Mouse (Mus musculus) adrenal gland, adult (tissue): ENCODE results near the gene Jak2.

ENCODE experiments used
- DNase-seq, 2 experiments: peaks; one replicate each; pipeline ENCODE4 v3.0.0; 2022 to 2023; ENCODE audit warnings: low spot score in 1 of 2; ENCODE audit not compliant: inconsistent age in 2 of 2

Jak2 gene

DNA sequence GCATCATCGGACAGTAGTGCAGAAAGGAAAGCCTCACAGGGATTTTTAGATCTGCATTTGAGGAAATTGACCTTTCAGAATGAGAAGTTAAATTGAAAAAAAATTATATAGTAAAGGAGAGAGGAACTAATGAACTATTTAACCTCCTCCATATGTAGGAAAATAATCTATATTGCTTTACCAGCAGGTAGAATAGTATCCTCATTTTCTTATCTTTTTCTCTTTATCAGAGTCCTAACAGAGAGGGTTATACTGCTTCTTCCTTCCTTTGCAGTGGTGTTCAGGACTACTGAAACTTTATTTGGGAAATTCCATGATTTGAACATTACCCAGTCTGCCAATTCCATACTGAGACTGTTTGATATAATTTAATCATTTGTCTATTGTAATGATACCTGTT is 45.7 kb downstream of the Jak2 start:
- no peak for DNase-seq

DNA sequence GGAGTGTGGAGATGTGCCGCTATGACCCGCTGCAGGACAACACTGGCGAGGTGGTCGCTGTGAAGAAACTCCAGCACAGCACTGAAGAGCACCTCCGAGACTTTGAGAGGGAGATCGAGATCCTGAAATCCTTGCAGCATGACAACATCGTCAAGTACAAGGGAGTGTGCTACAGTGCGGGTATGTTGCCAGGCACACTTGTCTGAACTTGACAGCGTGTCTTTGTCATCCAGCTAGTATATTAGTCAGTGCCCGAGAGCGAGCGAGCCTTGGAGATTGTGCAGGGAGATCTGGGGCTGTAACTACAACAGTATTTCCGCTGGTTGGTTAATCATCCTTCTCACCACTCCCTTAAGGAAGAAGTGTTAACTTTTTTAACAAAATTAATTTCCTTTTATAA is 49.3 kb downstream of the Jak2 start:
- DNase-seq: no peak

DNA sequence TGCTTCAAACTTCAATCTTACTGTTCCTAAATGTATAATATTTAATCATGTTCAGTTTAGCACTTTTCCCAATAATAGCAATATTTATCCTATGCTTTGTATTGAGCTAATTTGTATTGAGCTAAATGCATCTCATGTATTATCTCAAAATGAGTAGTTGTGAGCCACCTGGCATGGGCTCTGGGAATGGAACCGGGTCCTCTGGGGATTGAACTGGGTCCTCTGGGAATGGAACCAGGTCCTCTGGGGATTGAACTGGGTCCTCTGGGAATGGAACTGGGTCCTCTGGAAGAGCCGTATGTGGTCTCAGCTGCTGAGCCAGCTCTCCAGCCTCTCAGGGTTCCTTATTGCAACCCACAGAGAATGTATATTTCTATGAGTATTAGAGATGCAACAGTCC is 50.5 kb downstream of the Jak2 start:
- DNase-seq: no peak

DNA sequence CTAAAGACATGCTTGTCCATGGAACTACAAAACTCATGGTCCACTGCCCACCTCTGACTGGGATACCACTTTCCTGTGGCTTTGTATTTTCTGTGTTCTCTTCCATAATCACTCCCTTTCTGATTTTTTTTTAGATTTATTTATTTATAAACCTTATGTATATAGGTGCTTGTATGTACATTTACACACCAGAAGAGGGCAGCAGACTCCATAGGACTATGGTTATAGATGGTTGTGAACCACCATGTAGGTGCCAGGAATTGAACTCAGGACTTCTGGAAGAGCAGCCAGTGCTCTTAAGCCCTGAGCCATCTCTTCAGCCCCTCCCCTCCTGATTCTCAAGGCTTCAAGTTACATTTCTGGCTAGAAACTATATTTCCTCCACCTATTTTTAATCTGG is 57.2 kb downstream of the Jak2 start:
- DNase-seq: no peak

DNA sequence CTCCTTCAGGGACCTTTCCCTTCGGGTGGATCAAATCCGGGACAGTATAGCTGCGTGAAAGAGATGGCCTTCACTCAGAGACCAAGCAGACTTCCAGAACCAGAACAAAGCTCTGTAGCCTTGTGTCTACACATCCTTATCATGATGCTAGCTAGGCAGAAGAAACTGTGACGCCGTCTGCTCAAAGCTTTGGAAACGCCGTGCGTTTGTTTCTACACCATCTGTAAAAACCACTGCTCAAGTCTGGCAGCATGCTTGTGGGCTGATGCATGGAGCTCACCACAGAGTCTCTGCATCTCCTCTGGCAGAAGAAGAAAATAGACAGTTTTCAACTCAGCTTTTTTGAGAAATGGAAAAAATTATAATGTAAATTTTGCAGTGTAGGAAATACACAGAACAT is 60.2 kb downstream of the Jak2 start:
- peak in 1 of 2 experiments; percentile 40 for DNase-seq

DNA sequence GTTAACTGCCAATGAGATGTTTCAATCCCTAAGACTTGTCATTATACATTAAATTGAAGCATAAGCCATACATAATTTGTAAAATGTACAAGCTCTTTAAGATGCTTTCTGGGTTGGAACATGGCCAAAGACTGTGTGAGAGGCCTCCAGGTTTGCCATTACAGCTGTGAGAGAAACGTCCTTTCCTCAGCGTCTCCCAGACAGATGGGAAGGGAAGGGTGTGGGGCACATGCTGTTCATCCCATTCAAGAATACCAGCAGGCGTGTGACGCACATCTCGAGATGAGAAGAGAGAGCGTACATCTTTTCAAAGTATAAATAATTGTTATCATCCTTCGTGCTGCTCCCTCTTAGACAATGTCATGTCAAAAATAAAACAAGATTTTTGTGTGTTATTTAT is 61.0 kb downstream of the Jak2 start:
- DNase-seq: no peak

DNA sequence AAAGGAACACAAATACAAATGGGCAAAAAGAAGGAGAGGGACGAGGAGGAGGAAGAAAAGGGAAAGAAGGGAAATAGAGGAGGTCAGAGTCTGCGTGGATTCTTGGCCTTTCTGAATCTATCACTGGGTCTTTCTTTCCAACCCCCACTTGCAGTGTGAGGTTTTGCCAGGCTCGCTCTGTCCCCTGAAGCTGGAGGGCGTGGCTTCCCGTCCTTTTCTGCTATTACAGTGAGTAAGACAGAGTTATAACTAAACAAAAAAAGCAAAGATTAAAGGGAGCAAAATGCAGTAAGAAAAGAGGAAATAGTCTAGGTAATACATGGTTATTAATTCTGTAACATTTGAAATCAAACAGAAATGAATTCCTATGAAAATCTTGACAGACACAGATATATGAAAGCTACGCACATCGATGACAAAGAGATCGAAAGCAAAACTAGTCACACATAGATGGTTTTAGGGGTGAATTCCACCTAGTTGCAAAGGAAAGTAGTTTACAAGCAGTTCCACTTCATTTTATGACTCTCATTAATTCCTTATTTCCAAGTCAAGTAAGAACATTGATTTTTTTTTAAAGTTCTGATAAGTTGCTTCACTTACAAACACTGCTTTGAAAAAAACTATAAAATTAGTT is 71.9 kb downstream of the Jak2 start:
- no peak for DNase-seq

DNA sequence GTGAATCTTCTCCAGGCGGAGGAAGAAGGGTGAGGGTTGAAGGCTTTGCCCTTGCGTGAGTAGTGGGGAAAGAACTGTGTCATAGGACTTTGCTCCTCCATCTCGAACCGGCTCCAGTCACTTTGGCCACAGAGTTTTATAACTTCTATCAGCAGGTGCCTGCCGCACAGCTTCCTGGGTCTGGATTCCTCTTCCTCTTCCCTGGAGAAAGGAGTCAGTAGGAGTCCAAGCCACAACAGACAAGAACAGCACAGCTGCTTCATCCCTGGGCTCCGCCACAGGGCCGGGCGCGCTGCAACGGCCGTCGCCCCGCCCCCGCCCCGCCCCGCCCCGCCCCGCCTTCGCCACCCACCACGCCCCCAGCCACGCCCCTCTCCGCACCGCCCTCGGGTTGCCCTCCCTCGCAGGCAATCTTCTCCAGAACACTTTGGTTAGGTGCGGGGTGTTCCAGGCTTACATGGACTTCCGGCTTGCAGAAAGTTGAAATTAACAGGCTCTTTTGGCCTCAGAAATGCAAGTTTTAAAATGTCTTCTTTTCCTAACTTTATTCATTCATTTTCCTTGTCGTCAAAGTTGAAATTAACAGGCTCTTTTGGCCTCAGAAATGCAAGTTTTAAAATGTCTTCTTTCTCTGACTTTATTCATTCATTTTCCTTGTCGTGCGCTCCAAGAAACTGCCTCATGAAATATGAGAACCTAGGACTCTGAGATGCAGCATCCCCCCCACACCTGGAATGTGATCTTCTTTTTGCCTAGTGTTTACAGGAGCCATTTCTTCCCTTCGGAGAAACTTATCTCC is 73.6 kb downstream of the Jak2 start, which contains the start of gene Insl6:
Insl6 (minus strand) TSS at position 304 of the 799 bp plus-strand sequence.
- DNase-seq: peak; percentile 55 to 85

DNA sequence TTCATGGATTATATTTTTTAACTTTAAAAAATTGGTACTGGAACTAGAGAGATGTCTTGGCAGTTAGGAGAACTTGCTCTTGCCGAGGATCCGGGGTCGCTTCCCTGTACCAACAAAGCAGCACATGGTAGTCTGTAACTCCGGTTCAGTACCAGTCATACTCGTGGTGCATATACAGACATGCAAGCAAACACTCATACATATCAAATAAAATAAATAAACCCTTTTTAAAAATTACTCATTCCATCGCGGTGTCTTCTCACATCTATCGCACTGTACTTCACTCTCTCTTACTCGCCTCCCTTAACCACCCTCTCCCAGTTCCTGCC is 74.2 kb downstream of the Jak2 start:
- no peak for DNase-seq

DNA sequence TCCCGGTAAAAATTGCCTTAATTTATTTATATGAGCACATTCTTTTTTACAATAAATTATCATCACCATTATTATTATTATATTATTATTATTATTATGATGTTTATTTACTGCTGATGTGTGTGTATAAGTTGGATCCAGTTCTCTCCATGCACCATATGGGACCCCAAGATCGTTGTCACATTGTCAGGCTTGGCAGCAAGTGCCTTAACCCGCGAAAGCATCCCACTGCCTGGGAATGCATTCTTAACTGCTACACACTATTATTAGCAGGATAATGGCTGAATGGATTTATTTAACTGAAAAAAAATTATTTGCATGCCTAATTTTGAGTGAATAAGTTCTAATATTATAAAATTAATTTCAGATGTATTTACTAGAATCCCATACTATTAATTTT is 74.8 kb downstream of the Jak2 start:
- no peak for DNase-seq

DNA sequence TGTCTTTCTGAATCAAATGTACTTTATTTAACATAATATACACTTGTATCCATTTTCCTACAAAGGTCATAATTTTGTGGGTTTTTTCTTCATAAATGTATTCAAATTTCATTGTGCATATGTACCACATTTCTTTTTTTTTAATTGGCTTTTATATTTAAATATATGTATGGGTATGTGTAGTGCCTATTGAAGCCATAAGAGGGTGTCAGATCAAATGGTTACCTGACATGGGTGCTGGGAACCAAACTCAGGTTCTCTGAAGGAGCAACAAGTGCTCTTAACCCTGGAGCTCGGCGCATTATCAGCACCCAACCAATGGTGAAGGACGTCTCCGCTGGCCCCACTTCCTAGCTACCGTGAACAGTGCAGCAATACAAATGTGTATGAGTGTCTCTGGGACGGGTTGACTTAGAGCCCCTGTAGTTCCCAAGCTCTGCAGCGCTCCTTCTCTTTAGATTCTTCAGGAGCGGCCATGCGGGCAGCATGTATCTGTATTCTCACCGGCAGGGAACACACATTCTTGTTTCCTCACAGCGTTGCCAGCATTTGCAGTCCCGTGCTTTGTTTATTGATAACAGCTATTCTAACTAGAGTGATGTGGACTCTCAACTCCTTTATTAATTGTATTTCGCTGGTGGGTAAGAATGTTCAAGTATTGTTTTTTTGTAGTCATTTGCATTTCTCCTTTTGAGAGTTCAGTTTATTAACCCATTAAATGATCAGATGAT is 75.4 kb downstream of the Jak2 start:
- no peak for DNase-seq

DNA sequence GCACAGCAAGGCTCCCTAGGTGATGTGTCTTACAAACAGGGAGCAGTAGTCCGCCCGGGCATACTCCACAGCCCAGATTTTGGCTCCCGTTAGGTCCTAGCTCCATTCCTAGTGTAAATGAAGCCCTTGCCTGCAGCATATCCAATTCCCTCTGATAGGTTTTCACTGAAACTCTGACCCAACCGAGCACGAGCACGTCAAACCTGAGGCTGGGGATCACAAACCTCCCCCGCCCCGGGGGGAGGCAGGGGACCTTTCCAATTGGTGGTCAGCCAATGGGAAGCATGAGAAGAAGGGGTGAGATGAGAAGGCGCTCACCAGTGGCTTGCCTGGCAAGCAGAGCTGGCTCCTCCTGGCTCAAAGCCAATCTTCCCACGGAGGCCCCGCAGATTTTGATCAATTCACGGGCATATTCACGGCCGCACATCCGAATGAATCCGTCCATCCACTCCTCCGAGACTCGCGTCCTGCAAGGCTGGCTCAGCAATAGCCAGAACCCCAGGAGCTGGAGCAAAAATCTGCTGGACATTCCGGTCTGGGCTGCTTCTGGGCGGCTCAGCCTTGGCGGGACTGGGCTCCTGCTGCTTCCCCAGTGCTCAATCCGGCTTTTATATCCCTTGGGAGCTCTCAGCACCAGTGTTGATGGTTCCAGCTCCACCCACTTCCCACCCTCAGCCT is 82.6 kb downstream of the Jak2 start, which contains the start of gene Rln1:
Rln1 (minus strand) TSS at position 603 of the 678 bp plus-strand sequence.
- peak; percentile 15 to 49 for DNase-seq

DNA sequence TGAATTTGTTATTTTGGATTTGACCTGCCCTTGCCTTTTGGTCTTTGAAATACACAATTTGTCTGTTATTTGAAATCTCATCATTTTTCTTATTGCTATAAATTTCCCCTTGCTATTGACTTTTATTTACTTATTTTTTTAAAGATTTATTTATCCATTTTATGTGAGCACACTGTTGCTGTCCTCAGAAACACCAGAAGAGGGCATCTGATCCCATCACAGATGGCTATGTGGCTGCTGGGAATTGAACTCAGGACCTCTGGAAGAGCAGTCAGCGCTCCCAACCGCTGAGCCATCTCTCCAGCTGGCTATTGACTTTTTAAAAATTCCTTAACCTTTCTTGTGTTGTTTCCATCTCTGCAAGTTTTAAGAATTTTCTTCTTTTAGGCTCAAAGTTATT is 85.0 kb downstream of the Jak2 start:
- no peak for DNase-seq

DNA sequence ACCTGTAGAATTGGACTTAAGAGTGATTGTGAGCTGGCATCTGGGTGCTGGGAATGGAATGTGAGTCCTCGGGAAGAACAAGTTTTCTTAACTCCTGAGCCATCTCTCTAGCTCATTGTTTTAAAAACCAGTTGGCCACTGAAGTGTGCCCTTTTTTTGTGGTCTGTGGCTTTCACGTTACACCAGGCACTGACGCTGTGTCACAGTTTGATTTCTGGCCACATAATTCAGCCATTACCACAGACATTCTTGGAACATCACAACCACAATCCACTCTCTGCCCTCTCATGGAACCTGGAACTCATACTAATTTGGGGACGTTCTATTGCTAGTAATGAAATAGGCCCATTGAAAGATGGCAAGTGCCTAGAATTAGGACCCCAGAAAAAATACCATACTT is 89.4 kb downstream of the Jak2 start:
- DNase-seq: no peak

DNA sequence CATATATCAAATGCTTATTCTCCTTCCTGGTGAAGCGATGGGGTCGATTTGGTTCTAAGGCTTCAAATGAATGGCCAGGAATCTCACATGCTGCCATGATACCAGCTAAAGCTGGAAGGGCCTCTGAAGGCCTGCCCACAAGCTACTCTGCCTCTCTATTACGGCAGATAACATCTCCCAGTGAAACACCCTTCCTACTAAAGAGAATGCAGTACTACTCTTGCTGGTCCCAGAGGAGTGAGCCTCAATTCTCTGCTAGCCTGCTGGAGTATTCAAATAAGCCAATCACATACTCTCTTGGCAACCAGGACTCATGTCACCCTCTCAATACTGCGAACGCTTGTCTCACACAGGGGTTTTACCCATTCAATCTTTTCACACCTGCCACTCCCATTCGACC is 90.7 kb downstream of the Jak2 start:
- no peak for DNase-seq

DNA sequence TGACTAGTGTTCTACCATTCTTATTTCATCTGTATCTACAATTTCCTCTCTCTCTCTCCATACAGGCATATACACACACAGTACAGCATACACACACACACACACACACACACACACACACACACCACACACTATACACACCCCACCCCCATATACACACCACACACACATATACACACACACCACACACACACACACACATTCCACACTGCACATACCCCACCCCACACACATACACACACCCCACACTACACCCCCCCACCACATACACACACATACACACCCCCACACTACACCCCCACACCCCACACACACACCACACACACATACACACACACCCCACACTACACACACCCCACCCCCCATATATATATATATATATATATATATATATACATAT is 93.2 kb downstream of the Jak2 start:
- DNase-seq: no peak

DNA sequence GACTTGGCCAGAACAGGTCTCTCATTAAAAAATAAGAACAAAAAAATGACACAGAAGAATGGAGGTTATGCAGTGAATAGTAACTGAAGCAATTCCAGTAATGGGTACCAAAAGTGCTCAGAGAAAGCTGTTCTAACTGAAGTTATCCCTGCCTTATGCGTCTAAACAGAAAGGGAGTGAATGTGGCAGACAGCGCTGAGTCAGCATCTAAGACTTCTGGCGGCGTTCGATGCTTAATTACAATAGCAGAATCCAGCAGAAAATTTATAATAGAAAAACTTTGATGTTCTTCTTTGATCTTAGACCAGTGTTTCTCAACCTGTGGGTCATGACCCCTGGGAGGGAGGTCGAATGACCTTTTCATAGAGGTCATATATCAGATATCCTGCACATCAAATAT is 94.0 kb downstream of the Jak2 start:
- DNase-seq: no peak

DNA sequence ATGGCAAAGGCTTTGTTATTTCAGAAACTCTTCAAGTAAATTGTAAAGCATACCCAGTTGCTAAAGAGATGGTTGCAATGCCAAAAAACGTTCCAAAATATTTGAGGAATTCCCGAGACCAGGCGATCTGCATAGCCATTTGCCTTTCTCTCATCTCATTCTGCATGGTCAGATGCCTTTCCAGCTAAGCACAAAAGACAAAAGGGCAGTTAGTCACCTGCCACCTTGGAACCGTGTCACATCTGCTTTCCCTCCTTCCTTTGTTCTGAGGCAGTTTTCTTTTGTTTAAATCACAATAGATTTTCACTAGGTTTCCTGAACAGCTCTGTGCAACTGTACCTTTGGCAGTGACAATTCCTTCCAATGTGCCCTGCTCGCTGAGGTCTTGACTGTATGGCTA is 99.4 kb downstream of the Jak2 start:
- DNase-seq: peak in 1 of 2 experiments; percentile 15

DNA sequence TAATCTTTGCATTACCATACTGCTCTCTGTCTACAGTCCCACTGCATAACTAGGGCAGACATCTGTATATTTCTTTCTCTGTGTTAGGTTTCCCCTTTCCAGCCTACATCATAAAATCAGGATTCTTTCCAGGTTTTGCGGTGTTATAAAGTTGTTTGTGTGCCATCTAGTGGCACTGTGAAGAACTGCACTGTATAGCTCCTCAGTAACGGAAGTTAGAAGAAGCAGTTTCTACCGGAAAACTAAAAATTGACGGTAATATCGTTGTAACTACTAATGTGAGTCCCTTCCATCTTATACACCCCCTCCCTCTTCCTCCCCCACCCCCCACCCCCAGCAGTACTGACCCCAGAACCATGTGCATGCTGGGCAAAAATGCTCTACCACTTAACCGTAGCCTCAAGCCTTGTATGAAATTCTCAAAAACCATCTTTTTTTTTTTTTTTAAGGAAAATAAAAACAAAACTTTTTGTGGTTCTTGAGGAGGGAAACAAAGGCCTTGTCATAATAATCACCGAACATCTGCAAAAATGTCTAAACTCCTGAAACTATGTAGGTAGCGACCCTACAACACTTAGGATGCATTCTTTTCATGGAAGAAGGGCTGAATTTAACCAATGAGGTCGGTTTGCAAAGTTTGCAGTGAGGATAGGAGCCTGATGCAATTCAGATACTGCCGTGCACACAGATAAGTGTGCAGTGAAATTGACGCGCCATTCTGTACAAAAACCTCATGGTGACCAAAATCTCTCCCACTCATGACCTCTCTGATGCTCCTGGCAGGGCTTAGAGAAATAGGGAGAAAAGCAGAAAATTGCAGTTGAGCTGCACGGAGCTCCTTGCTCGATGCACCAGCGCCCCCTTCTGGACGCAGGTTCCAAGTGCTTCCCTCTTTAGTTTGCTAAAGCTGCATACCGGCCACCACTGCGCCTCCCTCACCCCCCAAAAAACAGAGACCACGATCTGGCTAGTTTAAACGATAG is 103.6 kb downstream of the Jak2 start:
- DNase-seq: peak; percentile 83 to 94

DNA sequence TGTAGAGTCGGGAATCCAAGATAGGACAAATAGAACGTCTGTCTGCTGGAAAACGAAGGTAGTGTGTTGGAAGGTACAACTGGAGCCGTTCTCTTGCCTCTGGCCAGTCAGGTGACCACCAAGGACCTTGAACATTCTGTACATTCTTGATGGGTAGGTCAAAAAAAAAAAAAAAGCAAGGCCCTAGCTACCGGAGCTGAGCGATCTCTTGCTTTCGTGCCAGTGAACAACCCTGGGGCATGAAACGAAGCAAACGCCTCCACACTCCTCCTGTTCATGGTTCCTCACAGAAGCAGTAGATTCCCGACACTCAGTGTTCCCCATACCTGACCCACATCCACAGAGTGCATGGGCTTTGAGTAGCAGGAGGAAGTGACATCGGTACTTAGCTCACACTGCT is 104.7 kb downstream of the Jak2 start:
- no peak for DNase-seq
